ENCODE assay signal across 29 mouse cellular contexts in the genomic region with DNA sequence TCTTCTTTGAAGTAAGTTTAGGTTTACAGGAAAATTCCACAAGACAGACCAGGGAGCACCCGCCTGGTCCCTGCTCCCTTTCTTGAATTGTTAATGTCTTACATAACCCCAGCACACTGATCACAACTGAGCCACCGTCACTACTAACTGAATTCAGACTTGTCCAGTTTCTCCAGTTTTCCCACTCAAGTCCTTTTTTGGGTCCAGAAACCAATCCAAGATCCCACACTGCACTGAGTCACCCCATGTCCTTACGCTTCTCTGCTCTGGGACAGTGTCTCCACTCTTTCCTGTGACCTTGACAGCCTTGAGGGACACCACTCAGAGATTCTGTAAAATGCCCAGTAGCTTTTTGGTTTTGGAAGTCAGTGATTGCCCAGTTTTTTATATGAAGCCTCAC. TPM values are rescaled to one million over a fixed set of nuclear protein-coding genes. Genes with fewer than 3 reads are reported as not detected.
DNase-seq lines count a peak whose midpoint lies in the region; ATAC-seq lines count a peak whose summit lies in the region.
"Had no signal": no experiment of that assay in that cellular context is flagged by ENCODE, and none has a peak within 500 bp of the region (broad histone marks: within the 10 kb centered on the region; RNA-seq: fewer than 3 reads in every experiment).

No protein-coding gene starts in this region.

- no peak overlapping the region for H3K9ac ChIP-seq in hindbrain, embryonic 16.5 days (ENCODE audit: low read depth, low read length)
- H3K9ac ChIP-seq in forebrain, embryonic 13.5 days = no peak overlapping the region
- H3K9ac ChIP-seq: embryonic facial prominence, embryonic 13.5 days; forebrain, embryonic 12.5 days; heart, embryonic 12.5 days; heart, embryonic 15.5 days; hindbrain, embryonic 14.5 days had no signal

- peaks cover under 1% of the 10 kb centered on the region; the same call in 1 of the 2 replicates for H3K9me3 ChIP-seq in hindbrain, embryonic 10.5 days
- no peaks in the 10 kb centered on the region for H3K9me3 ChIP-seq in hindbrain, embryonic 16.5 days (ENCODE audit: control insufficient read depth, low read length)
- no peaks in the 10 kb centered on the region for H3K9me3 ChIP-seq in forebrain, embryonic 13.5 days (replicated peaks)
- H3K9me3 ChIP-seq: embryonic facial prominence, embryonic 10.5 days; embryonic facial prominence, embryonic 13.5 days; forebrain, embryonic 12.5 days; heart, embryonic 12.5 days; heart, embryonic 15.5 days had no signal

- peak; percentile 29 for DNase-seq in adrenal gland, postnatal 14 days
- DNase-seq in adrenal gland, postnatal 25 days = no peak
- DNase-seq in hindbrain, embryonic 10.5 days (ENCODE audit: low spot score) = no peak
- DNase-seq in right cerebral cortex, adult 18-20 months = peak; percentile 32
- no peak for DNase-seq in right cerebral cortex, postnatal 10 days (ENCODE audit: low spot score in 2 of 2)
- DNase-seq: adrenal gland, postnatal 10 days; cerebellum, adult 11-12 months; cerebellum, adult 8-10 months; cerebellum, postnatal 10 days; cerebellum, postnatal 36 days; embryo, embryonic 11 days; gastrocnemius, postnatal 25 days; heart, adult 18-20 months; heart, postnatal 10 days; heart, postnatal 36 days; kidney, adult 2 months had no signal

- whole genome bisulfite sequencing in hindbrain, embryonic 10.5 days = 90% methylated on average over 3 of the region's 3 CpGs
- 89% methylated on average over 3 of the region's 3 CpGs for WGBS in hindbrain, embryonic 16.5 days
- whole genome bisulfite sequencing in forebrain, embryonic 13.5 days = 92% methylated on average over 3 of the region's 3 CpGs

- H3K4me3 ChIP-seq in hindbrain, embryonic 10.5 days = no peak overlapping the region
- H3K4me3 ChIP-seq in hindbrain, embryonic 16.5 days (ENCODE audit: low read length) = no peak overlapping the region
- H3K4me3 ChIP-seq in forebrain, embryonic 13.5 days = no peak overlapping the region
- H3K4me3 ChIP-seq: embryonic facial prominence, embryonic 10.5 days; embryonic facial prominence, embryonic 13.5 days; erythroblast, embryonic 14.5 days; forebrain, embryonic 12.5 days; heart, embryonic 12.5 days; heart, embryonic 15.5 days had no signal

- H3K27ac ChIP-seq in hindbrain, embryonic 10.5 days = peak overlapping the region; percentile 74
- no peak overlapping the region for H3K27ac ChIP-seq in hindbrain, embryonic 16.5 days (ENCODE audit: low read depth, low read length)
- no peak overlapping the region for H3K27ac ChIP-seq in forebrain, embryonic 13.5 days
- H3K27ac ChIP-seq: embryonic facial prominence, embryonic 10.5 days; embryonic facial prominence, embryonic 13.5 days; forebrain, embryonic 12.5 days; heart, embryonic 15.5 days had no signal

- no peaks in the 10 kb centered on the region; the same call in 1 of the 2 replicates for H3K36me3 ChIP-seq in hindbrain, embryonic 10.5 days
- H3K36me3 ChIP-seq in hindbrain, embryonic 16.5 days (ENCODE audit: control insufficient read depth, insufficient read depth, low read length) = no peaks in the 10 kb centered on the region
- H3K36me3 ChIP-seq in forebrain, embryonic 13.5 days (ENCODE audit: poor library complexity, severe bottlenecking) = no peaks in the 10 kb centered on the region
- H3K36me3 ChIP-seq: embryonic facial prominence, embryonic 10.5 days; embryonic facial prominence, embryonic 13.5 days; forebrain, embryonic 12.5 days; heart, embryonic 12.5 days; heart, embryonic 15.5 days had no signal

- ATAC-seq in hindbrain, embryonic 16.5 days = no peak
- no peak for ATAC-seq in forebrain, embryonic 13.5 days
- ATAC-seq: activated CD4-positive, CD25-positive, alpha-beta regulatory T cell, adult 4 months; CD4-positive, CD25-positive, alpha-beta regulatory T cell, adult 4 months; forebrain, embryonic 16.5 days; intestine, postnatal 0 days had no signal

- no peak overlapping the region for H3K4me2 ChIP-seq in hindbrain, embryonic 16.5 days (ENCODE audit: low read length)
- no peak overlapping the region for H3K4me2 ChIP-seq in forebrain, embryonic 13.5 days
- H3K4me2 ChIP-seq: embryonic facial prominence, embryonic 13.5 days; forebrain, embryonic 12.5 days; heart, embryonic 12.5 days; heart, embryonic 15.5 days; hindbrain, embryonic 14.5 days had no signal

- 0 out of 2 replicates have a peak, but pooled peaks cover 19% of the 10 kb centered on the region for H3K27me3 ChIP-seq in hindbrain, embryonic 10.5 days (ENCODE audit: insufficient read depth, poor library complexity, severe bottlenecking)
- no peaks in the 10 kb centered on the region for H3K27me3 ChIP-seq in hindbrain, embryonic 16.5 days (replicated peaks; ENCODE audit: control insufficient read depth, insufficient read depth, low read length)
- H3K27me3 ChIP-seq in forebrain, embryonic 13.5 days = peaks cover 15% of the 10 kb centered on the region

- peaks cover 75% of the 10 kb centered on the region for H3K4me1 ChIP-seq in hindbrain, embryonic 10.5 days (replicated peaks)
- peaks cover 21% of the 10 kb centered on the region for H3K4me1 ChIP-seq in hindbrain, embryonic 16.5 days (ENCODE audit: control insufficient read depth, insufficient read depth, low read depth, low read length)
- peaks cover 41% of the 10 kb centered on the region for H3K4me1 ChIP-seq in forebrain, embryonic 13.5 days

RNA-seq across cellular contexts. Expression of a gene that starts 41.0 kb away (rescaled TPM):
- 20.1 and 20.2 TPM in 2 replicates for total RNA-seq in adrenal gland, postnatal 14 days (2021)
- 21.6 and 24.8 TPM in 2 replicates for total RNA-seq in adrenal gland, postnatal 25 days (2021)
- polyA plus RNA-seq in hindbrain, embryonic 10.5 days (2016; fragmentation: Nextera tagmentation; extraction: Ambion mirVana) = 83.7 and 88.6 TPM in 2 replicates
- 70.6 and 76.1 TPM in 2 replicates for polyA plus RNA-seq in hindbrain, embryonic 16.5 days (2015; fragmentation: Nextera tagmentation; extraction: Ambion mirVana)
- 64.8 and 68.3 TPM in 2 replicates for polyA plus RNA-seq in forebrain, embryonic 13.5 days (2015; fragmentation: Nextera tagmentation; extraction: Ambion mirVana)

RNA-seq across cellular contexts. Expression of a gene that starts 48.3 kb away (rescaled TPM):
- 15.3 and 18.7 TPM in 2 replicates for total RNA-seq in adrenal gland, postnatal 14 days (2021)
- total RNA-seq in adrenal gland, postnatal 25 days (2021) = 20.5 and 30.0 TPM in 2 replicates
- 21.5 and 21.9 TPM in 2 replicates for polyA plus RNA-seq in hindbrain, embryonic 10.5 days (2016; fragmentation: Nextera tagmentation; extraction: Ambion mirVana)
- 14.6 and 15.6 TPM in 2 replicates for polyA plus RNA-seq in hindbrain, embryonic 16.5 days (2015; fragmentation: Nextera tagmentation; extraction: Ambion mirVana)
- polyA plus RNA-seq in forebrain, embryonic 13.5 days (2015; fragmentation: Nextera tagmentation; extraction: Ambion mirVana) = 15.0 and 15.4 TPM in 2 replicates

RNA-seq across cellular contexts. Expression of a gene that starts 50.2 kb away (rescaled TPM):
- 308 TPM in 2 replicates for total RNA-seq in adrenal gland, postnatal 14 days (2021)
- 331 and 363 TPM in 2 replicates for total RNA-seq in adrenal gland, postnatal 25 days (2021)
- polyA plus RNA-seq in hindbrain, embryonic 10.5 days (2016; fragmentation: Nextera tagmentation; extraction: Ambion mirVana) = 393 and 437 TPM in 2 replicates
- 428 and 459 TPM in 2 replicates for polyA plus RNA-seq in hindbrain, embryonic 16.5 days (2015; fragmentation: Nextera tagmentation; extraction: Ambion mirVana)
- 533 and 604 TPM in 2 replicates for polyA plus RNA-seq in forebrain, embryonic 13.5 days (2015; fragmentation: Nextera tagmentation; extraction: Ambion mirVana)

RNA-seq across cellular contexts. Expression of a gene that starts 53.3 kb away (rescaled TPM):
- total RNA-seq in adrenal gland, postnatal 14 days (2021) = 1.6 and 2.4 TPM in 2 replicates
- total RNA-seq in adrenal gland, postnatal 25 days (2021) = 0.46 and 0.52 TPM in 2 replicates
- 46.9 and 76.4 TPM in 2 replicates for polyA plus RNA-seq in hindbrain, embryonic 10.5 days (2016; fragmentation: Nextera tagmentation; extraction: Ambion mirVana)
- 250 and 269 TPM in 2 replicates for polyA plus RNA-seq in hindbrain, embryonic 16.5 days (2015; fragmentation: Nextera tagmentation; extraction: Ambion mirVana)
- 52.6 and 68.1 TPM in 2 replicates for polyA plus RNA-seq in forebrain, embryonic 13.5 days (2015; fragmentation: Nextera tagmentation; extraction: Ambion mirVana)
- polyA plus RNA-seq: erythroblast, embryonic 14.5 days had no signal

Comparison
In these comparisons a context has a peak if more than half of its experiments do, and no peak if none do; other contexts are left out.
1. DNase-seq: peak in adrenal gland, postnatal 14 days (single experiment) and right cerebral cortex, adult 18-20 months (single experiment); none in adrenal gland, postnatal 25 days (single experiment), hindbrain, embryonic 10.5 days (single experiment) and right cerebral cortex, postnatal 10 days (0 of 2).